Mouse (Mus musculus) testis, adult 2 months (tissue): ENCODE results near the gene Lsm14b.

Source experiments
- CTCF ChIP-seq: fragments of 200-500 bp; IDR thresholded peaks from 2 replicates; pipeline ENCODE4 v1.5.1; 2012; ENCODE audit warnings: low read depth, mild to moderate bottlenecking, inconsistent platforms, low read length, moderate library complexity; ENCODE audit not compliant: control insufficient read depth, insufficient read depth, insufficient replicate concordance
- POLR2A ChIP-seq: fragments of 200-500 bp; IDR thresholded peaks from 2 replicates; pipeline ENCODE4 v1.6.1; 2012; ENCODE audit warnings: low read depth, mild to moderate bottlenecking, inconsistent platforms, low read length, moderate library complexity; ENCODE audit not compliant: control insufficient read depth

GRCm38 (mm10) chr2:180010686-180011085 is 14.1 kb upstream of the Lsm14b start:
- TF ChIP-seq POLR2A (no peak), CTCF (no peak)
